Mouse (Mus musculus): ENCODE results near the gene Phf21a.

DNA sequence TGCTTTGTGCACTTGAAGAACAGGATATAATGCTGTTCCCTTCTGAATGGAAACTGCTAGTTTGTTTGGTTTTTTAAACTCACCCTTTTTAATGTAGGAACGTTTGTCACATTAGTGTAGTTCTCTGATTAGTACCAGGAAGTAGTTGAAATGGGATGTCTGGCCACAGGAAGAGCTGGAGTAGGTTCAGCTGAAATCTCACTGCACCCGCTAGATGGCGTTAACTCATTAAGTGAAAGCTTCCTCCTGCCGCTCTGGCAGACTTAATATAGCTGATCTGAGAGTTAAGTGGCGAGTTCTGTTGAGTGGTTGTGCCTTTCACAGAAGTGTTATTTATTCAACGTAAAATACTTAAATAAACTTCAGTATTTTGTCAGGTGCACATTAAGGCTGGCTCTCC, 203.5 kb downstream of the Phf21a start:
- TF ChIP-seq CTCF (IDR thresholded peaks at IDR 0.05; ENCODE audit: insufficient read depth, low read depth, low read length) (no peak), POLR2A (IDR thresholded peaks at IDR 0.05; ENCODE audit: insufficient read depth, low read depth, low read length) (no peak)
